Mouse (Mus musculus) lung, postnatal 14 days (tissue): Measurements from ENCODE around the gene Rnase4.

ENCODE experiments used
- DNase-seq: peaks from one replicate; pipeline ENCODE4 v3.0.0; 2021

Rnase4 gene

DNA sequence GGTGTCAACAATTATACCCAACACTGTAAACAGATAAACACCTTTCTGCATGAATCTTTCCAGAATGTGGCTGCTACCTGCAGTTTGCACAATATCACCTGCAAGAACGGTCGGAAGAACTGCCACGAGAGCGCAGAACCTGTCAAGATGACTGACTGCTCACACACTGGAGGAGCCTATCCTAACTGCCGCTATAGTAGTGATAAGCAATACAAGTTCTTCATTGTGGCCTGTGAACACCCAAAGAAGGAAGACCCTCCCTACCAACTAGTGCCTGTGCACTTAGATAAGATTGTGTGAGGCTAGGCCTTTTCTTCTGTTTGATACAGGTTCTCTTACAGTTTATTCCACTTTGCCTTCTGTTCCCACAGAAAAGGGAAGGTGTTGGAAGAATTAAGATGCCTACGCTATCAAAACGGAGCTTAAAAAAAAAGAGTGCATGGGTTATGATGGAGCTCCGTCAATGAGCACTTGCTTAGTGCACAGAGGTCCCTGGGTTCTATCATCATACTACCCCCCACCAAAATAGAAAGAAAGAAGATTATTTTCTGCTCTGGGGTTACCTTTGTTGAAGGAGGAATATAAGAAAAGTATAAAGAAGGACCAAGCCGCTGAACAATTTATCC is 39.6 kb downstream of the Rnase4 start:
- no peak for DNase-seq

DNA sequence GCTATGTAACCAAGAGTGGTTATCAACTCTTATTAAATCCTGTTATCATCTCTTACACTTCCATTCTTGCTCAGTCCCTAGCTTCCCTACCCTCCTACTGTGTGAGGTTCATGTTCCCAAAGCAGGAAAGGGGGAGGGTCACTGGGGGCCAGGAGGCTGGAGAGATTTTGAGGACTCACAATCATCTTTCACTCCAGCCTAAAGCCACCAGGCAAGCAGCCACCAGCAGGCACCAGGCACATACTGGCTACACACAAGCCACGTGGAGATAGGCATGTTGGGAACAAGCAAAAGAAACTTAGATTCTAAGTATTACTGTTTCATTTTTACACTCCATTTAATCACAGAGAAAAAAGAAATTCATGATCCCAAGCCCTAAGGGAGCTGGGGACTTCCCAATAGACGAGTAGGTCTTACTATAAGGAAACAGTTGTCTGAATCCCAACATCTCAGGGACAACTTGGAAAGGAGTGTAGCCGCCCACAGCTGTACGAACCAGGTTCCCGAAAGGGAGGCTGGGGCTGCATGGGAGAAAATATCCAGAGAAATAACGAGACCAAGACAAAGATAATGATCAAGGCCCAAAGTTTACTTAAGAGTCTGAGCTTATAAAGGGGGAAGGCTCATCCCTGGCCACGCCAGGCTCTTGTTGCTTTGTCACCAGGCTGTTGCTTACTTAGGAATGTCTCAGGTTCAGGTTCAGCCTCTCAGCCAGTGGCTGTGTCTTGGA is 40.4 kb downstream of the Rnase4 start:
- DNase-seq = no peak

DNA sequence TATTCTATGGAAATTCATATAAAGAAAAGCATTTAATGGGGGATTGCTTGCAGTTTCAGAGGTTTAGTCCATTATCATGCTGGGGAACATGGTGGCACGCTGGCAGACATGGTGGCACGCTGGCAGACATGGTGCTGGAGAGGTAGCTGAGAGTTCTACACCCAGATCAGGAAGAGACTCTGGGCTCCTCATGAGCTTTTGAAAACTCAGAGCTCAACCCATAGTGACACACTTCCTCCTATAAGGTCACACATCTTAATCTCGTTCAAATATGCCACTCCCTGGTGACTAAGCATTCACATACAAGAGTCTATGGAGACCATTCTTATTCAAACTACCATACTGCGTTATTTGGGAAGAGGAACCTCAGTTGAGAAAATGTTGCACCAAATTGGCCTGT is 41.5 kb downstream of the Rnase4 start:
- no peak for DNase-seq

DNA sequence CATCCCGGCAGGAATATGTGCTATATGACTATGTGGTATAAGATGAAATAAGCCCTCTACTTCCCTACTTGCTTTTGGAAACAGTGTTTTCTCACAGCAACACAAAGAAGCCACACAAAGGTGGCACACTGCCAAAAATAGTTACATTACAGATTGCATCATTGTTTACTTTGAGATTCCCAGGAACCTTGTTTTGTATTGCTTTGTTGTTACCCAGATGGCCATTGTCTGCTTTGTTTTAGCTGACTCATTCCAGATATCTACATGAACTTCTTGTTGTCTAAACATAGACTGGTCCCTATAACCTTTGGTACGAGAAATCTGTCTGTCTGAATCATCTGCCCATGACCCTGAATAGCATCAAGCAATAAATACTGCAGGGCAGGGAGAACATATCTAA is 49.5 kb downstream of the Rnase4 start:
- no peak for DNase-seq

DNA sequence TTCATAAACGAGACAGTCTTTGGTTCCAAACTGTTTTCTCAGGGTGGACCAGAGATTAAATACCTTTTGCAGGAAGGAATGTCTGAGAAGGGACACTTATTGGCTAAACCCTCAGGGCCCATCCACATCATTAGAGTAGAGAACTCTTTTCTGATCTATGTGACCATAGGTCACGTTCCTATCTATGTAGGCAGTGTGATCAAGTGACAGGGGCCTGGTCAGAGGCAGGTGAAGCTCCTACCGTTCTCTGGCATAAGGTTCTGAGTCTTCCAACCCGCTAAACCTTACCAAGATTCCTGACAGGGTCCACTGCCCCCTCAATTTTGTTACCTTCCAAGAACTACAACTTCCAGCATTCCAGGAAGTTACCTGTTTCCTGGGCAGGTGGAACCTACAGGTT is 51.2 kb downstream of the Rnase4 start:
- DNase-seq = no peak

DNA sequence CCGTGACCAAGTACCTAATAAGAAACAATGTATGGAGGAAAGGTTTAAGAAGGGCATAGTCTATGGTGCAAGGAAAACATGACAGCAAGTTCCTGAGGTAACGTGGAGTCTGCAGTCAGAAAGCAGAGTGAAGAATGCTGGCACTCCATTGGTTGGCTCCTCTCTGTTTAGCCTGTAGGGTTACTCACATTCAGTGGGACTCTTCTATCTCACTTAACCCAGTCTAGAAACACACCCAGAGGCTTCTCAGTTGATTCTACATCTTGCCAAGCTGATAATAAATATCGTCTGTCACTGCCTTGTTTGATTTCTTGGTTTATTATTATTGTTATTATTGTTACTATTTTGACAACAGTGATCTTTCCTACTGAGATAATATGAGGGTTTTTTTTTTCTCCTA is 51.7 kb downstream of the Rnase4 start:
- DNase-seq = no peak

GRCm38 (mm10) chr14:51143287-51143686 is 52.4 kb downstream of the Rnase4 start:
- no peak for DNase-seq

- DNase-seq = no peak
These were observed 53.1 kb downstream of the Rnase4 start for GRCm38 (mm10) chr14:51143937-51144336.

- DNase-seq = no peak
These were observed 53.6 kb downstream of the Rnase4 start for GRCm38 (mm10) chr14:51144451-51144850.

DNA sequence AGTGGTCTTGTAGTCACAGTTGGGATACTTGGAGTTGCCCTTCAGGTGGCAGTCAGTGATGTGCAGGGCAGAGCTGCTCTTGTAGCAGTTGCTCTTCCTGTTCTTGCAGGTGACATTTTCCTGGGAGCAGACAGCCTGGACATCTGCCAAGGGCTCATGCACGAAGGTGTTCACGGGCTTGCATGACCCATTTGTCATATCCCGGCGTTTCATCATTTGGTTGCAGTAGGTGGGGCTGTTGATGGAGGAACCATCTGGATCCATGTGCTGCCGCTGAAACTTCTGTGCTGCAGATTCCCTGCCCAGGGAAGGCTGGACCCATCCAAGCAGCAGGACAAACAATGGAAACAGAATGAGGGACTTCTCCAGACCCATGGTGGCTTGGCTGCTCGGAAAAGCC is 54.6 kb downstream of the Rnase4 start:
- no peak for DNase-seq

GRCm38 (mm10) chr14:51146685-51147084 is 55.8 kb downstream of the Rnase4 start, which contains the start of gene Rnase1:
Rnase1 (minus strand) TSS chr14:51146785.
- no peak for DNase-seq

DNA sequence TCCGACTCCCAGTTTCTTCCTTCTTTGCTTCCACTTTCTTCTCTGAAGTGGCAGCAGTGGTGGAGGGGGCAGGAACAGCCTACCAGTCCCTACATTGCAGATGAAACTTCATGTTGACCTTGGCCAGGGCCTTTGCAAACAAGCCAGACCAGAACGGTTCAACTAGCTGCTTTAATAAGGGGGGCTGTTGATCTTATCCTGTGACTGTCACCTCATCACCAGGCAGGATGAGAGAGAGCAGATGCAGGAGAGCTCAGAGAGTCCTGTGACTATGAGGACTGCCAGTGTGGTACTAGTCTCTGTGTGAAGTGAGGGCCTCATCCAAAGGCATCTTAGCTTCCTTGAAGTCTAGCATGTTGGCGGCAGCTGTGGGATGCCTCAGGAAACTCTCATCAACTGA is 57.1 kb downstream of the Rnase4 start:
- DNase-seq = no peak

DNA sequence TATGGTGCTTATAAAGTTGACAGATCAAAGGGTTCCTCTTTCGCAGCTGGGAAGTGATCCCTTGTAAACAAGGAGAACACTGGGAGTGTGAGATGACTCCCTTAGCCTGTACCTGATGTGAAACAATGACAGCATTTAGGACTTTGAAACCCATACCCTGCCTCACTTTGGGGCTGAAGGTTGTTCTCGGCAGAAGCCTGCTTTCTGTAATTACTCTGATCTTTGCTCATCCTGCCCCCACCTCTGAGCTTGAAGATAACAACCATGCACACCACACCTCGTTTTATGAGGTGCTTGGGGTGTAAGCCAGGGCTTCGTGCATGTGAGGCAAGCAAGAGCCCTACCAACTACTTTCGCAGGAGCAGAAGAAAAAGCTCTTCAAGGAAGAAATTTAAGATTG is 58.3 kb downstream of the Rnase4 start:
- no peak for DNase-seq

DNA sequence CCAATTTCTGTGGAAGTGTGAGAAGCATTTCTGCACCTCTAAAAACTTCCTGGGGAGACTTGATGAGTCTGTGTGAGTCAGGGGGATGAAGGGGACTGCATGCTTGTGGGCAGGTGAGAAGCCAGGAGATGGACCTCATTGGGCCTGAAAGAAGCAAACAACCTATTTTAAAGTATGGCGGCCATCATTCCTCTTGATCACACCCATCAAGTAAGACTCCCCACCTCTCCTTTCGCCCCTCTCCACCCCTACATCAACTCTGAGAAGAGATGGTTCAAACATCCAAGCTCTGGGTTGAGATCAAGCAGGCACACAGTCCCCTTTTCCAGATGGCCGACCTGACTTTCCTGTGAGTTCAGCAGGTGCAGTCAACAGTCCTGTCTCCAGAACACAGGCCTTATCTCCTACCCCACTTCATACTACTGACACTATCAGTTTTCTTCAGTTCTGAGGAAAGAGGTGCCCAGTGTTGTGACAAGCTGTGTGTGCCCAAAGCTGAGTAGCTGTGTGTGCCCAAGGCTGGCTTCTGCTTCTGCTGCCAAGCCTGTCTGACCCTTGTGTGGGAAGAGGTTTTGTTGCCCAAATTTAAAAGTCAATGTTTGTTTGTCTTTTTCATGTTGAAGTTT is 59.4 kb downstream of the Rnase4 start:
- no peak for DNase-seq

DNA sequence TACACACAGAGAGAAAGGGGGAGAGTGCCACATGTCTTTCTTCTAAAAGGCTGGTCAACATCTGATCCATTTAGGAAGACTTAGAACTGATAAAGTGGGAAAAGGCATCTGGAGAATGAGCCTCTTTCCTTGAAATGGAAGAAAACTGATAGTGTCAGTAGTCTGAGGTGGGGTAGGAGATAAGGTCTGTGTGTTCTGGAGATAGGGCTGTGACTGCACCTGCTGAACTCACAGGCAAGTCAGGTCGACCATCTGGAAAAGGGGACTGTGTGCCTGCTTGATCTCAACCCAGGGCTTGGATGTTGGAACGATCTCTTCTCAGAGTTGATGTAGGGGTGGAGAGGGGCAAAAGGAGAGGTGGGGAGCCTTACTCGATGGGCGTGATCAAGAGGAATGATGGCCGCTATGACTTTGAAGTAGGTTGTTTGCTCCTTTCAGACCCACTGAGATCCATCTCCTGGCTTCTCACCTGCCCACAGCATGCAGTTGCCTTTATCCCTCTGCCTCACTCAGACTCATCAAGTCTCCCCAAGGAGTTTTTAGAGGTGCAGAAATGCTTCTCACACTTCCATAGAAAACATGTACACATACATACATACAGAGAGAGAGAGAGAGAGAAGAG is 61.5 kb downstream of the Rnase4 start:
- DNase-seq = no peak
